In genomic region chr3:122313936-122314335, GRCm38 (mm10) we compare ENCODE assay signal across 20 mouse cellular contexts. TPM values are rescaled to one million over a fixed set of nuclear protein-coding genes. Genes with fewer than 3 reads are reported as not detected.
A peak's percentile ranks its signal among the peaks of the same experiment; 100 is the strongest.
DNase-seq lines count a peak whose midpoint lies in the region; ATAC-seq and TF ChIP-seq lines count a peak whose summit lies in the region.
"Had no signal": no experiment of that assay in that cellular context is flagged by ENCODE, and none has a peak within 500 bp of the region (broad histone marks: within the 10 kb centered on the region; RNA-seq: fewer than 3 reads in every experiment).

No protein-coding gene starts in this region.

- intact Hi-C loops in heart, postnatal 36 days (cut with DNase I) = loop anchor here (5.0 to 10.0 kb wide), 2 partner anchors 48 to 471 kb away; no protein-coding TSS in a partner anchor

- no peaks in the 10 kb centered on the region for H3K36me3 ChIP-seq in heart, embryonic 15.5 days
- no peaks in the 10 kb centered on the region for H3K36me3 ChIP-seq in liver, embryonic 12.5 days
- H3K36me3 ChIP-seq in liver, postnatal 0 days (replicated peaks; ENCODE audit: insufficient read depth, low read length) = no peaks in the 10 kb centered on the region
- no peaks in the 10 kb centered on the region for H3K36me3 ChIP-seq in stomach, postnatal 0 days (ENCODE audit: control insufficient read depth, insufficient read depth, low read length)
- H3K36me3 ChIP-seq: embryonic facial prominence, embryonic 10.5 days; neural tube, embryonic 13.5 days had no signal

- no peak for TF ChIP-seq EP300 in liver, postnatal 0 days (IDR thresholded peaks at IDR 0.05; ENCODE audit: low read depth)
- no peak for TF ChIP-seq EP300 in stomach, postnatal 0 days (optimal IDR thresholded peaks at IDR 0.05)

- H3K4me3 ChIP-seq in heart, embryonic 15.5 days = no peak overlapping the region
- H3K4me3 ChIP-seq in liver, embryonic 12.5 days = no peak overlapping the region
- H3K4me3 ChIP-seq in liver, postnatal 0 days (ENCODE audit: low read depth, low read length) = no peak overlapping the region
- no peak overlapping the region for H3K4me3 ChIP-seq in stomach, postnatal 0 days (ENCODE audit: low read depth, low read length)
- H3K4me3 ChIP-seq: embryonic facial prominence, embryonic 10.5 days; layer of hippocampus, adult 2 months; left cerebral cortex, adult 2 months; neural tube, embryonic 13.5 days had no signal

- 19% methylated on average over 7 of the region's 7 CpGs for WGBS in heart, embryonic 15.5 days
- WGBS in liver, embryonic 12.5 days (ENCODE audit: insufficient replicate concordance) = 16% methylated on average over 7 of the region's 7 CpGs
- 33% methylated on average over 7 of the region's 7 CpGs for WGBS in liver, postnatal 0 days (ENCODE audit: insufficient replicate concordance)
- WGBS in stomach, postnatal 0 days = 54% methylated on average over 7 of the region's 7 CpGs

- peak; percentile 41; the same call in 1 of the 2 replicates for ATAC-seq in heart, embryonic 15.5 days (replicated peaks; ENCODE audit: insufficient number of reproducible peaks, insufficient read depth, low FRiP score, low read depth)
- no peak for ATAC-seq in liver, embryonic 12.5 days
- no peak for ATAC-seq in liver, postnatal 0 days
- peak; percentile 34; the same call in 1 of the 2 replicates for ATAC-seq in stomach, postnatal 0 days (ENCODE audit: low FRiP score, low TSS enrichment)
- ATAC-seq: hindbrain, embryonic 16.5 days had no signal

- H3K4me2 ChIP-seq in heart, embryonic 15.5 days = no peak overlapping the region
- H3K4me2 ChIP-seq in liver, embryonic 12.5 days = no peak overlapping the region
- no peak overlapping the region for H3K4me2 ChIP-seq in liver, postnatal 0 days (ENCODE audit: low read depth, low read length)
- no peak overlapping the region for H3K4me2 ChIP-seq in stomach, postnatal 0 days (replicated peaks; ENCODE audit: low read depth)
- H3K4me2 ChIP-seq: neural tube, embryonic 13.5 days had no signal

- no peak overlapping the region for H3K9ac ChIP-seq in heart, embryonic 15.5 days
- H3K9ac ChIP-seq in liver, embryonic 12.5 days = no peak overlapping the region
- H3K9ac ChIP-seq in liver, postnatal 0 days (replicated peaks) = no peak overlapping the region
- H3K9ac ChIP-seq in stomach, postnatal 0 days (ENCODE audit: low read length) = no peak overlapping the region
- H3K9ac ChIP-seq: neural tube, embryonic 13.5 days had no signal

- peaks cover 5% of the 10 kb centered on the region for H3K4me1 ChIP-seq in heart, embryonic 15.5 days (replicated peaks)
- peaks cover 8% of the 10 kb centered on the region for H3K4me1 ChIP-seq in liver, embryonic 12.5 days
- peaks cover 5% of the 10 kb centered on the region for H3K4me1 ChIP-seq in liver, postnatal 0 days (ENCODE audit: insufficient read depth)
- no peaks in the 10 kb centered on the region for H3K4me1 ChIP-seq in stomach, postnatal 0 days (replicated peaks; ENCODE audit: control insufficient read depth, insufficient read depth)

- peak; percentile 18 for DNase-seq in adrenal gland, postnatal 10 days
- DNase-seq in adrenal gland, adult 18-20 months (ENCODE audit: low spot score in 2 of 2) = no peak
- DNase-seq in heart, postnatal 36 days = no peak
- no peak for DNase-seq in liver, postnatal 0 days
- no peak for DNase-seq in stomach, postnatal 0 days (ENCODE audit: low spot score)
- no peak for DNase-seq in ovary, postnatal 10 days (ENCODE audit: low spot score)
- DNase-seq: adrenal gland, postnatal 14 days; cerebellum, adult 11-12 months; cerebellum, postnatal 36 days; kidney, adult 9 months; lung, adult 18-20 months; thymus, postnatal 4 days had no signal

- no peaks in the 10 kb centered on the region for H3K9me3 ChIP-seq in heart, embryonic 15.5 days (replicated peaks)
- no peaks in the 10 kb centered on the region for H3K9me3 ChIP-seq in liver, embryonic 12.5 days (replicated peaks)
- H3K9me3 ChIP-seq in liver, postnatal 0 days (ENCODE audit: low read length) = no peaks in the 10 kb centered on the region
- no peaks in the 10 kb centered on the region for H3K9me3 ChIP-seq in stomach, postnatal 0 days (ENCODE audit: control insufficient read depth, low read length)
- H3K9me3 ChIP-seq: embryonic facial prominence, embryonic 10.5 days; neural tube, embryonic 13.5 days had no signal

- TF ChIP-seq CTCF in liver, postnatal 0 days (IDR thresholded peaks at IDR 0.05; ENCODE audit: low read depth) = no peak
- no peak for TF ChIP-seq CTCF in stomach, postnatal 0 days (IDR thresholded peaks at IDR 0.05; ENCODE audit: low read depth)

- H3K27me3 ChIP-seq in heart, embryonic 15.5 days = peaks cover 53% of the 10 kb centered on the region
- H3K27me3 ChIP-seq in liver, embryonic 12.5 days (replicated peaks) = peaks cover 5% of the 10 kb centered on the region; the same call in 1 of the 2 replicates
- no peaks in the 10 kb centered on the region for H3K27me3 ChIP-seq in liver, postnatal 0 days (ENCODE audit: insufficient read depth, low read length)
- no peaks in the 10 kb centered on the region for H3K27me3 ChIP-seq in stomach, postnatal 0 days (ENCODE audit: control insufficient read depth, insufficient read depth, low read length)
- H3K27me3 ChIP-seq: neural tube, embryonic 13.5 days had no signal

- H3K27ac ChIP-seq in heart, embryonic 15.5 days = no peak overlapping the region
- H3K27ac ChIP-seq in liver, embryonic 12.5 days = peak overlapping the region; percentile 43
- H3K27ac ChIP-seq in liver, postnatal 0 days (ENCODE audit: low read depth) = no peak overlapping the region
- H3K27ac ChIP-seq in stomach, postnatal 0 days (replicated peaks) = no peak overlapping the region
- H3K27ac ChIP-seq: embryonic facial prominence, embryonic 10.5 days; layer of hippocampus, adult 2 months; left cerebral cortex, adult 2 months; neural tube, embryonic 13.5 days had no signal

RNA-seq across cellular contexts. Expression of gene Bcar3, which starts 20.0 kb away (rescaled TPM):
- 10 to 100 TPM; 42.4 to 43.9 TPM for total RNA-seq in adrenal gland, postnatal 10 days (2021)
- 10 to 100 TPM; 50.6 to 58.6 TPM for total RNA-seq in adrenal gland, adult 18-20 months (2021)
- polyA plus RNA-seq in heart, embryonic 15.5 days (2015; fragmentation: Nextera tagmentation; extraction: Ambion mirVana) = 3.9 and 5.7 TPM in 2 replicates
- 1 to 10 TPM; 6.3 to 8.2 TPM for total RNA-seq in heart, postnatal 36 days (2021)
- 5.5 and 6.8 TPM in 2 replicates for polyA plus RNA-seq in liver, embryonic 12.5 days (2016; fragmentation: Nextera tagmentation; extraction: Ambion mirVana)
- polyA plus RNA-seq in liver, postnatal 0 days (2015; fragmentation: Nextera tagmentation; extraction: Ambion mirVana) = 11.2 and 12.6 TPM in 2 replicates
- polyA plus RNA-seq in stomach, postnatal 0 days (2015; fragmentation: Nextera tagmentation; extraction: Ambion mirVana) = 12.1 and 12.6 TPM in 2 replicates
- total RNA-seq: megakaryocyte-erythroid progenitor cell, adult 5-6 weeks had no signal

RNA-seq across cellular contexts. Expression of gene Dnttip2, which starts 39.7 kb away (rescaled TPM):
- 10 to 100 TPM; 40.0 to 45.0 TPM for total RNA-seq in adrenal gland, postnatal 10 days (2021)
- 10 to 100 TPM; 43.6 to 44.9 TPM for total RNA-seq in adrenal gland, adult 18-20 months (2021)
- polyA plus RNA-seq in heart, embryonic 15.5 days (2015; fragmentation: Nextera tagmentation; extraction: Ambion mirVana) = 37.7 and 38.4 TPM in 2 replicates
- 10 to 100 TPM; 27.7 to 29.3 TPM for total RNA-seq in heart, postnatal 36 days (2021)
- polyA plus RNA-seq in liver, embryonic 12.5 days (2016; fragmentation: Nextera tagmentation; extraction: Ambion mirVana) = 68.3 and 68.6 TPM in 2 replicates
- polyA plus RNA-seq in liver, postnatal 0 days (2015; fragmentation: Nextera tagmentation; extraction: Ambion mirVana) = 23.8 and 25.3 TPM in 2 replicates
- 37.1 and 39.2 TPM in 2 replicates for polyA plus RNA-seq in stomach, postnatal 0 days (2015; fragmentation: Nextera tagmentation; extraction: Ambion mirVana)

Comparison
In these comparisons a context has a peak if more than half of its experiments do, and no peak if none do; other contexts are left out.
1. ATAC-seq: peak in heart, embryonic 15.5 days (single experiment) and stomach, postnatal 0 days (single experiment); none in liver, embryonic 12.5 days (single experiment) and liver, postnatal 0 days (single experiment).